Mouse (Mus musculus) common myeloid progenitor, adult 5-6 weeks (primary cell): ENCODE measurements around the gene Trim52. TPM values are rescaled to one million over a fixed set of nuclear protein-coding genes. Genes with fewer than 3 reads are reported as not detected.

ENCODE experiments used
- total RNA-seq: library from RNA; stranded (forward); fragments of 200-1000, 187-1606 nt; gene quantifications from 2 replicates; pipeline ENCODE4 v1.2.3, GENCODE M21; 2017

Gene Trim52
- total RNA-seq, 1 experiment from 2014 or later: not detected

Other genes starting within 250 kb of the Trim52 start
- gene Spry2, start 209.4 kb upstream of the Trim52 start, total RNA-seq: 2.2 and 2.9 TPM in 2 replicates